Mouse (Mus musculus): Measurements from ENCODE around the gene Cdc123.

The Cdc123 gene

GRCm38 (mm10) chr2:5844873-5845631 is at the start of gene Cdc123, which contains the start of gene Nudt5:
Gene Cdc123, minus strand, starts transcription at chr2:5845164.
Gene Nudt5, plus strand, starts transcription at chr2:5845019.
- DNase-seq, result peak; percentile 93

- DNase-seq, result no peak
Measured at GRCm38 (mm10) chr2:5894296-5894695, 49.3 kb upstream of the Cdc123 start.

- no peak for DNase-seq
Measured at GRCm38 (mm10) chr2:5889412-5889811, 44.4 kb upstream of the Cdc123 start.

DNA sequence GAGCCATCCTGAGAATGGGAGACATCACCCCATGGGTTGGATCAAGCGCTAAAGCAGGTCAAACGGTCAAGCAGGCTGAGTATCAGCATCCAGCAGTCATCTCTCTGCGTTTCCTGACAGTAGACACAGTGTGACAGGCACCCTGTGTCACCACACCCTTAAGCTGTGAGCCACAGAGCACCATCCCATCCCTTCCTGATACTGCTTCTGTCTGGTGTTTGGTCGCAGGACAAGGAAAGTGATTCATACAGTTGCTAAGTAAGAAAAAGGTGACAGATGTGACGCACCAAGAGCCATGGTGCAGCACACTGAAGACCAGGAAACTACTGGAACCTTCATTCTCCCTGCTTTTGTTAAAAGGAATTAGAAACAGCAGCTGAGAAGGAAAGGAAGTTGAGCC is 43.9 kb upstream of the Cdc123 start:
- DNase-seq, result no peak

DNA sequence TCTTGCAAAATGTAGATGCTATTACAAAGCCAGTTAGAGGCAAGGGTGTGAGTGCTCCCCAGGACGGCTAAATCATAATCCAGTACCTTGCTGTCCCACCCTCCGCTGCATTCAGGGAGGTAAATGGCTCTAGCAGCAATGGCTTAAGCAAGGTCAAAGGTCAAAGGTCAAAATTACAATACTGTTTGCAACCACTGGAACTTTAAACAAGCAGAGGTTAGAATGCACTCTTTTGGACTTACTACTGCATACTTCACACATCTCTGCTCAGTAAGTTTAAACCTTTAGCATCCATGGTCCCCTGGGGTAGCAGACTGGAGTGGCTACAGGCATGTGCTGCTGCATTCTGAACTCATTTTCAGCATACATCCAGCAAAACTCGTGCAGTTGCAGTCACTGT is 32.5 kb upstream of the Cdc123 start:
- DNase-seq, result no peak

DNA sequence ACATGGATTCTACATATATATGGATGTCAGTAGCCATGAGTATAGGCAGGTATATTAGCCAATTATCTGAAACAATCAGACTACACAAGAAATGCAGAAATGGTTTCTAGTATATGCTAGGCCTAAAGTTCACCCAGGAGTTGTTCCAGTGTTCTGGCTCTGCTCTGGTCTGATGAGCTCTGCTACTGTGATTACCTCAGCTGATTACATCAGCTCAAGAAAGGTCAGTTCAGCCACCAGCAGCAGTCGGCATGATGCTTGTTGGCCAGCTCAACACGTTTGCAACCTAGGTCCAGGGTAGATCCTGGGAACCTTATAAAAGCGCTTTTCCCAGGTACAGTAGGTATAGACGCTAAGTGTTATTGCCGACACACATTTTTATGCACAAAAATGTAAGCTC is 24.8 kb upstream of the Cdc123 start:
- no peak for DNase-seq

DNA sequence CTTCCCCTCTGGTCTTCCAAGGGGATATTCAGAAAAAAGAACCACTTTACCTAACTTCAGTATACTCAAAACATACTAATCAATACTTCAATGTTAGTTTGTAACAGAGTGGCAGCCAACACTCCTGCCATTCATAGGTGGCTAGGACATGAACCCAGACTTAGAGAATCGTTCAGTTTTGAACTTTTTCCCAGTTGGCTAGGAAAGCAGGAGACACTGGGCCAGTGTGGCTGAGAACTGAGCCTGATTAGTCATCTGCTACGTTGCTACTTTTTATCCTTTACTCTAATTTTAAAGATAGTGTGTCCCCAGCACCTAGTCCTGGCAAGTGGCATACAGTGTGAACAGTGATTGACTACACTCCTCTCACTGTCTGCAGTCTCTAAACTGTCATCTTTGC is 22.7 kb upstream of the Cdc123 start:
- DNase-seq, result no peak

DNA sequence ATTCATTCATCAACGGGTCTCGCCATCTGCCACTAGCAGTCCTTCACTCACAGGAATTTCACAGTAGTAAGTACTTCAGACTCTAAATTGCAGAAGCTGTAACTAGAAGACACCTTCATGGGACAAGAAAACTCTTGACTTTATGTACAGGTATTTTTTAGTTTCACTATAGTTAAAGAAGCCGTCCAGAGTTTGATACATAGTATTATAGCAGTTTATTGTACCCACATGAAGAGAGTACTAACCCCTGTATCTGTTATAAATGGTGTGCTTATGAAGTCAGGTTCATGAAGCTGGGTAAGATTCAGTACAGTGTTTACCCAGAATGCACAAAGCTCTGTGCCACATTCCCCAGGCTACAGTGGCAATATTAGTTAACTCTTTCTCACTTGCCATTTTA is 17.9 kb upstream of the Cdc123 start, which contains the start of gene Gm13199:
TSS of gene Gm13199 (minus strand) at position 101 of the 400 bp plus-strand sequence.
- DNase-seq, result no peak

- DNase-seq, result no peak
Measured at GRCm38 (mm10) chr2:5851866-5852265, 6.9 kb upstream of the Cdc123 start.

- DNase-seq, result peak; percentile 10
Measured at GRCm38 (mm10) chr2:5851116-5851515, 6.2 kb upstream of the Cdc123 start.

DNA sequence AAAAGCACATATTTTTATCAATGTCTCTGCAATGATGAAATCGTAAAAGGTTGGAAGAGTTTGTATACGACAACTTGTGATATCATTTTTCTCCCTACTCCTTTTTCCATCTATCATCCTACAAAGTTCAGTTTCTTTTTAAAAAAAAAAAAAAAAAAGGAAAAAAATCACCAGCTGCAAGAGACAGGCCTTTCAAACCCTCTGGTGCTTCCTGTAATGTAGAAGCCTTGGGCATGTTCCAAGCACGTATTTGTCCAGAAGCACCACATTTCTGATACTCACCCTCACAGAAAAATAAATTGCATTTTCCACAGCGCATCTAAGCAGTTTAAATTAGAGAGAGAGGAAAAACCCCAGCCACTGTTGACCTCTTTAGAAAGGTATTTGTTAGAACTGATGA is 862 bp upstream of the Cdc123 start:
- no peak for DNase-seq

- DNase-seq, result no peak
Measured at GRCm38 (mm10) chr2:5844181-5844872, 637 bp downstream of the Cdc123 start.

- no peak for DNase-seq
Measured at GRCm38 (mm10) chr2:5840815-5841214, 4.1 kb downstream of the Cdc123 start.

- no peak for DNase-seq
Measured at GRCm38 (mm10) chr2:5825265-5825913, 19.6 kb downstream of the Cdc123 start.

GRCm38 (mm10) chr2:5824685-5825084 is 20.3 kb downstream of the Cdc123 start:
- DNase-seq, result no peak

- DNase-seq, result peak; percentile 8
Measured at GRCm38 (mm10) chr2:5824213-5824612, 20.8 kb downstream of the Cdc123 start.

DNA sequence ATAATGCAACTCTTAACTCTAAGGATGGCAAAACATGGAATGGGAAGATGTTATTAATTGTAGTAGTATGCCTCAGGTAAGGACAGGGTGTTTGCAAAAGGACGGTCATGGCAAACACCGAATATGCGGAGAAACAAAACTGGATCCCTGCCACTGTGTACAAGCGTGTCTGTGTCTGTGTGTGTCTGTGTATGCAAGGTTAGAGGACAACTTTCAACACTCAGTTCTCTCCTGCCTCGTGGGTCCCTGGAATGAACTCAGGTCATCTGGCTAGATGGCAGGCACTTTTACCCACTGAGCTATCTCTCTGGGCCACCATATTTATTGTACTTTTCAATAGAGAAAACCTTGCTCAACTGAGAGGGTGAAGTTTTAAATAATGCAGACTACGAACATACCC is 22.5 kb downstream of the Cdc123 start:
- no peak for DNase-seq

GRCm38 (mm10) chr2:5821264-5821663 is 23.7 kb downstream of the Cdc123 start:
- DNase-seq, result no peak

DNA sequence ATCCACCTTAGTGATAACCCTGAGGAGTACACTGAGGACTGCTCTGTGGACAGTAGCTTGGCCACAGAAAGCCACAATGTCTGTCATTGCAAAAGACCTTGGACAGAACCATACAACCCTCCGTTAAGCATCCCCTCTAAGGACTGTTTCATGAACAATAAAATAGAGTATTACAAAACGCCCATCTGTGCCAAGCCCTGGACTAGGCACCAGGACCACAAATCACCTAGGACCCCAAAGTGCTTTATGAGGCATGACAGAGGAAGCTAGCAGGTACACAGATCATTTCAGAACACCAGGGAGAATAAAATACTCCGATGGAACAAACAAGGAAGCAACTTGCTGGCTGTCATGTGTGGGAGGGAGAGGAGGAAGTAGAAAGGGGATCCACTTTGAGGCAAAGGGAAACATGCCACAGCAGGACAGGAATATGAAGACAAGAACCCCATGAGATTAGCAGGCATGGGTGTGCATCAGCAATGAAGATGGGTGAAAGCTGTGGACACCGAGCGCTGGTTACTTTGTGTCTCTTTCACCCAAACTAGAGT is 33.7 kb downstream of the Cdc123 start:
- no peak for DNase-seq

DNA sequence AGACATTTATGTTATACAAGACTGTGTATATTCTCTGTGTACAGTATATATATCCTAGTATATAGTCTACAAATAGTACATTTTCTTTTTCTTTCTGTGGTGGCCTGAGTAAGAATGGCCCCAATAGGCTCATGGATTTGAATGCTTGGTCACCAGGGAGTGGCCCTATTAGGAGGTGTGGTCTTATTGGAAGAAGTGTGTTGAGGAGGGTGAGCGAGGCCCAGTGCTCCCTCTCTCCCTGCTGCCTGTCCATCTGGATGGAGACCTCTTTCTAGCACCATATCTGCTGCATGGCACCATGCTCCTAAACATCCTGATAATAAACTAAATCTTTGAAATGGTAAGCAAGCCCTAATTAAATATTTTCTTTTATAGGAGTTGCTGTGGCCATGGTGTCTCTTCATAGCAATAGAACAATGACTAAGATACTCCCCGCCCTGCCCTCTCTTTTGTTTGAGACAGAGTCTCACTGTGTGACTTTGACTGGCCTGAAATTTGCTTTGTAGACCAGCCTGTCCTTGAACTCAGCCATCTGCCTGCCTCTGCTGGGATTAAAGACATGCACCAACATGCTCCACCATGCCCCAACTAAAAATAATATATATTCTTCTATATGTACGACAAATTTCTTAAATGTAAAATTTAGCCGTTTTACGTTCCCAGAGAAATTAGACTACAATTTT is 34.8 kb downstream of the Cdc123 start:
- DNase-seq, result no peak

DNA sequence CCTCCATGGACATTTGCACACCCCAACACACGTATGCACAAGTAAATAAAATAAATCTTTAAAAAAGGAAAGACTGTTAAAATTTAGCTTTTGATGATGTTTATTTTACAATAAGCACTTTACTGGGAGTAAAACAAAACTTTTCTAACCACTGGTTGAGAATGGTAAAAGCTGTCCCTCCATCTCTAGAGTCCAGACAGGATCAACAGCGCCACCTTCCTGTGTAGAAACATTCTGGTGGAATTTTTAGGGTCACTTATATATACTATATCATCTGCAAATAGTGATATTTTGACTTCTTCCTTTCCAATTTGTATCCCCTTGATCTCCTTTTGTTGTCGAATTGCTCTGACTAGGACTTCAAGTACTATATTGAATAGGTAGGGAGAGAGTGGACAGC is 38.8 kb downstream of the Cdc123 start:
- peak; percentile 26 for DNase-seq

DNA sequence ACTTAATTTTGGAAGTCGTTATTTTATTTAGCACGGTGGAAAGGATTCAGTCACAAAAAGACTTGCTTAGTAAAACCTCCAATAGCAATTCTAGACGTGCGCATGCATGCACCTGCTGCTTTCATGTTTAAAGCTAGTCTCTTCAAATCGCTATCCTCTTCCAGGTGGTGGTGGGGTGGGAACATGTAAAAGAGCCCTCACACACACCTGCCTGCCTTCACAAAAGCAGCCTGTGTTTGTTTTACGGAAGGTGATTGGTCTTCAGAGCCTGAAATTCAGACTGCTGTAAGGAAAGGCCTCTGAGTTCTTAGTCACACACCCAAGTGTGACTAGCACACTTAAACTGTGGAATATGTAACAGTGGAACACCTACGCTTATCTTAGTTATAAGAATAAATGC is 39.7 kb downstream of the Cdc123 start:
- no peak for DNase-seq
